Mouse (Mus musculus) urinary bladder, postnatal 25 days (tissue): ENCODE measurements at regions not wholly inside any gene's neighbourhood (a gene's known extent, or its start where the extent isn't known, plus 50 kb on each side); places are given as distances from the start of the nearest gene placed in this dataset.

Experiments used
- DNase-seq: peaks from one replicate; pipeline ENCODE4 v3.0.0; 2022; ENCODE audit warnings: low spot score

DNA sequence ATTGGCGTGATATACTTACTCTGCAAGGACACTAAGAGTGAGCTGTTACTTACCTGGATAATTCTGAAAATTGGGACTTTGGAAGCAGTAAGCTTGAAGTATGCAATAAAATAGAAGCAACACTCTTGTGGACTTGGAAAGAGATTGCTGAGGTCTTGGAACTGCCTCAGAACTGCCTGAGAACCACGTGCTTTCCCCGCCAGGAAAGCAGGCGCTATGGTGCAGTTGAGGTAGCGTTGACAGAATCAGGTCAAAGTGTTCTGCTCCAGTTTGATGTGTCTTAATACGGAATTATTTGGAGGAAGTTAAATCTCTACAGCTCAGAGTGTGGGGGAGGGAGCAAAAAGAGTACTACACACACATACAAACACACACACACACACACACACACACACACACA, 102.8 kb upstream of the Gm11146 start:
- DNase-seq = no peak

DNA sequence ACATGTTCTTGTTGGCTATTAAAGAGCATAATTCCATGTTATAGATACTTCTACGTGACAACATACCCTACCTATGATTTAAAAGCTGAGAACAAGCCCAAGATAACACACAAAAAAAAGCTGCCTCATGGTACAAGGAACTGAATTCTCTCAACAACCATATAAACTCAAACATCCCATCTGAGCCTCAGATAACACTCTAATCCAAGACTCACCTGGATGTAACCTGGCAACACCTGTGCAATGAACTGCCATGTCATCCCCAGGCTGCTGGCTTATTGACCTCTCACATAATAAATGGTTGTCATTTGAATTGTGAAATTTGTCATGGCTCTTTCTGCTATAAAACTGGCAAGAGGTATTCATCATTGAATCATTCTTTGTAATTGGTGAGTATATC, 93.5 kb upstream of the Gm11146 start:
- DNase-seq = no peak

DNA sequence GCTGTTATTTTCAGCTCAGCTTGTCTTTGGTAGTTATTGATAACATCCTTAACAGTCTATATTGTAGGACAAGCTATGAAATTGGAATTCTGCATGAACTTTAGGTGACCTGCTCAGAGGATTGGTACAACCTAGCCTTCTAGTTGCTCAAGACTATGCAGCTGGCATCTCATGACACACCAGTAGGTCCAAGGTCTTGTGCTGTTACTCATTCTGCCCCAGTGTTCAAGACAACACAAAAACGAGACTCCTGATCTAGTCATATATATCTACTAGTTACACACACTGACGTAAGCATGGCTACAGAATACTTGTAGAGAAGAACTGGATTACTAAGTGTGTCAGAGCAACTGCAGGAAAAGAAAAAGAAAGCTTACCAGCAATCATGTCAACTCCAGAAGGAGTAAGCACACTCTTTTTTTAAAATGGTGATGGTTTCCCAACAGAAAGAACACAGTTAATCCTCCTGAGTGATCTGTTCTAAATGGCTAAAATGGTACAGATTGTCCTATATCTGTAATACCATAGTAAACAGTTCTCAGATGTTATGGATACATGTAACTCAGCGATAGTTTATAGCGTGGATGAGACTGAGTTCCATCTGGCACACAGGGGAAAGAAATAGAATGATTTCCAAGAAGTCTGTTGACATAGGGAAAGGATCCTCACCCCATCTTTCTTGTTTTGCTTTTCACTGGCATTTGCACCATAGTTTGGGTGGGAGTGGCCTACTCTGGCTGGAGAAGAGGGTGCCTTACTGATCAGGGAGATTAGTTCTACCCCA, 85.4 kb upstream of the Gm11146 start:
- no peak for DNase-seq

DNA sequence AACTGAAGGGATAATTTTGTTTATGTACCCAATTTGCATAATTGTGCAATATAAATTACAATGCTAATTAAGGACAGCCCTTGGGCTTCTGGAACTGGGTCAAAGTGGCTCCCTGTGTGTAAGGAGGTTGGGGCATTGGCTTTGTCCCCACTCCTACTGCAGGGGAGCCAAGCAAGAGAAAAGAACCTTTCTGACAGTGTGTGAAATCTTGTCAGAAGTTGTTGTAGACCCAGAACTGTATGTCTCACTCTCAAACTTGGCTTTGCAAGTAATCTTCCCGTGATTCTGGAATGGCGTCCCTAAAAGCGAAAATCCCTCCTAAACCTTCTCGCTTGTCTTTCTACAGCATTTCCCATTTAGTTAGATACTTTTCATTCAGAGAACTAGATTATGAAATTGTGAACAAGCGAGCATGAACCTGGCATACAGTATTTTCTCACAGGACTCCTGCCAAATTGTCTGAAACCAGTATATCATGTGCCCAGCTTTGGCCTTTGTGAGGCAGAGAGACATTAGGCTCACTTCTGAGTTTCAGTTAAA, 83.8 kb upstream of the Gm11146 start:
- DNase-seq = no peak

DNA sequence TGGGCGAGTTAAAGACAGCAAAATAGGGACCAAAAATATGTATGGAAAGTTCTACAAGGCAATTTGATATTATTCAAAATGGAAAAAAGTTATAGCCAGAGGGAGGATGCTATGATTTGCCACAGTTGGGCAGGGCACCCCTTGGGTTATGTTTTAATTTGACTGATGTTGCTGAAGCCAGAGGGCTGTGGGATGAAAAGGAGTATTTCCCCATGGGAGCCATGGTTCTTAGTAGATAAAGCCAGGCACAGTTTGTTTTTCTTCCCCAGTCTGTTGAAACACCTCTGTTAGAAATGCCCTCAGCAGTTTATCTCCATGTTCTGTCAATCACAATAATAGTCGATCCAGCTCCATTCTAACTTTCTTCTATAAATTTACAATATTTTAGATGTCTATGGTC, 82.6 kb upstream of the Gm11146 start:
- no peak for DNase-seq

DNA sequence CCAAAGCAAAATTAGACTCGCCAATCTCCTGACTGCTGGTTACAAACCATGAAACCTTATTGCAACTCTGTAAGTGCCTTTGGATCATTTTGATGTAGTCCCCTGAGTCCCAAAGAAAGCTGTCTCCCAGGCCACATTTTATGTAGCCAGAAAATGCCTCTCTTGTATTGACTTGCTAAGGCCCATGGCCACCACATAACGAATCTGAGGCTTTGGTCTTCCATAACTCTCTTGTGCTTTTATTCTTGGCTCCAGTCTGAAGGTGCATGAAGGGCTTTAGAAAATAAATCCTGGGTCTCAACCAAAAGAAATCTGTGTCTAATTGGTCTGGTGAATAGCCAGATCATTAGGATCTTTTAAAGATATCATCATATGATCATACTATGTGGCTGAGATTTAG, 77.3 kb upstream of the Gm11146 start:
- DNase-seq = no peak

DNA sequence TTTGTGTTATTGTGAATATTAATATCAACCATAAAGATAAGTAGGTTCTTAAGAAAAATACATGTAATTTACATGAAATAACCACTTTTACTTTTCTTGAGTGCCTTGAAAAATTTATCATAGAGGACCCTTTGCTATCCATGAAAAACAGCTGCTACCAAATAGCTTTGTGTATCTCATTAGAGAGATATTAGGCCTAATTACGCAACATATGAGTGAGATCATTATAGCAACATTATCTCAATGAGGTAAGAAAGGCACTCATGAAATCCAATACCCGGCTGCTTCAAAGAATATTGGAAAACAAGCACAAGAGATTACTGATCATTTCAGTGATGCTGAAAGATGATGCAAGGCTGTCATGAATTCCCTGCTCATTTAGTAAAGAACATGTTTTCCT, 74.9 kb upstream of the Gm11146 start:
- no peak for DNase-seq

DNA sequence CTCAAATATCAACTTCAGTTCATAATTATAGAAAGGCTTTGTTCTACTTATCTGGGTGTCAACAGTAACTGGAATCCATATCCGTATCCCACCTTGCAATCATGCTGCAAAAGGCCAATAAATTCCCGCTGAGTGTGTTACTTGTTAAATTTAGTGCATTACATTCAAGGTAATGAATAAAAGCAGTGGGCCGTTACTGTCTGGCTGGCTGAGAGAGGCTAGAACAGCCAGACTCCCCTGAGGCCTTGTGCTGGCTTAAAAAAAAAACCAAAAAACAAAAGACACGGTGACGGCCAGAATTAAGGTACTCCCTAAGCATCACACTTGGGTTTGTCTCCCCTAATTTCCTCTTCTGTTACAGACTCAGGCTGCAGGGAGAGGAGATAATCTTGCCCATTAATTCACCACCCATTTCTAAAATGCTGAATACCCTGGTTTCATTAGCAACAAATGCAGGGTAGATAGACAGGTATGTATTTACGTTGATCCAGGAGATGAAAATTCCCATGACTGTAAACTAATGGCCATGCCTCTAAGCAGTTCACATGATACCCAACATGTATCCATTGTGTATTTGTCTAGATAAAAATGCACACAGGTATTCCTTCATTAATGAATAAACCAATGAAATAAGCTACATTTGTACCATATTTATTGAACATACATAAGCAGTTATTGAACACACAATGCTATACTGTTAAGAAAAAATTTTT, 74.1 kb upstream of the Gm11146 start:
- DNase-seq = no peak

DNA sequence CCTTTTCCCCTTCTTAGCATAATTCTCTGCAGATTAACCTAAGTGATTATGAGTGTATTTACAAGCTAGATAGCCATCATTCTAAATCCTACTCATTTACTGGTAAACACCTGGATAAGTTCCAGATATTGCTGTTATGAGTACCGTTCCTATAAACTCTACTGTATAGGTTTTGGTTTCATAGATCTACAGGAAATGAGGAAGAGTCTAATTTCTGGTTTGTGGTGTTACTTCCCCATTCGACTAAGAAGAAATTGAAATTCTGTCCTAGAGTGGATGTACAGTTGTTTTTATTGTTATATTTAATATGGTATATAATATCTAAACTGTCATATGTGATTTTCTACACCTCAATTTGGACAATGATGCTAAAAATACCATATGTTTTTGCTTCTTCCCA, 69.4 kb upstream of the Gm11146 start:
- DNase-seq = no peak

DNA sequence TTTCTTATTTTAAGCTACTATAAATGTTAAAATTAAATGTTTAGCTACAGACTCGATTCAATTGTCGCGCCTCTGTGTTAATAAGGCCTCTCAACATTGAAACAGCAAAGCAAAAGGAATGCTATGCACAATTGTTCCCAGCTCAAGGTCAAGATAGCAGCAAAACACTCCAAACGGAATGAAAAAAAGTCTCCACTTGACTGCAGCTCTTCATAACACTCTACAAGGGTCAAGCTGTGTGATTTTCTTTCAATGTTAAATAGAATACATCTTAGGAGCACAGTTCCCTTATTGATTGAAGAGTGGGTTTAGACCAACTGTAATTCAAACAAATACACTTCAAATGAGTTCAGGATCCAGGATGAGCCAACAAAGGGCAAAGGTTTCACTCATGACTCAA, 63.9 kb upstream of the Gm11146 start:
- no peak for DNase-seq

DNA sequence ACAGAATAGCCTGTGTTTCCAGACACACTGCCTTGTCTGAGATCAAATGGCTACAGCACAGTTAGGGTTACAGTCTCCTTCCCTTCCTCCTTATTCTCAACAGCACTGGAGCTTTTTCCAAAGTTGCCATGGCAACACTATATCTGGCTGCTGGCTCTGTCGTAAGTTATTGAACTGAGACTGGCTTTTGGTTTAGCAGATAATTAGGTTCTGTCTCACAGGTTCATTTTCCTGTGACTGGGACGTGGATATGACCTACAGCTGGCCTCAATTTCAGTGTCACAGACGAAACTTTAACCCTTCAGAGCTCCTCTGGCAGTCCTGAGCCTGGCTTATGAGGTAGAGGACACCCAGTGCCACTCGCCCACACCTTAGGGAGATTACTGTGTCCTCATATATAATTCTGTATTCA, 60.2 kb upstream of the Gm11146 start:
- DNase-seq = no peak

DNA sequence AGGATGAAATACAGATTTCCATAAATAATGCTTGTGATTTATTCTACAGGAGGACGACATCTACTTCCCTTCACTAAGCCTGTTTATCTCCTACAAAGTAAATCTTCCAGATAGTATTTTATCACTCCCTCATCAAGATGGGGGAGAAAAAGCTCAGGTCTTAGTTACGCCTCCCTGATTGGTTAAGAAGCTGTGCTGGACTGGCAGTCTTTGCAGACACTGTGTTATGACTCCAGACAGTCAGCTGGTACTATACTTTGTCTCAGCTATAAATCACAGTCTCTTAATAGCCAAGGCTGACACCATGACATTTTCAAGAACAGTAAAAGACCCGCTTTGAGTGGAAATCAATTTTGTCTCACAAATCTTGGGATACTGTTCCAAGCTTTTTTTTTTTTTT, 51.4 kb upstream of the Gm11146 start:
- no peak for DNase-seq
